Mouse (Mus musculus): ENCODE measurements around the gene Plxnb3.
"Not testable (repeated sequence)": the region's sequence is repeated elsewhere in the genome, so short reads cannot be mapped to it uniquely, and the experiment has no call there.

Gene Plxnb3

GRCm38 (mm10) chrX:73756334-73757140 is at the start of gene Plxnb3:
Gene Plxnb3, plus strand, starts transcription at chrX:73757090.
- DNase-seq (ENCODE audit: low spot score in 2 of 2), result peak in 1 of 2 experiments; percentile 27

GRCm38 (mm10) chrX:73715476-73716108 is 41.3 kb upstream of the Plxnb3 start:
- no peak for DNase-seq (ENCODE audit: low spot score in 2 of 2)

- DNase-seq (ENCODE audit: low spot score in 2 of 2), result peak; percentile 82 to 90
Measured at GRCm38 (mm10) chrX:73716109-73716661, 40.7 kb upstream of the Plxnb3 start, which contains the start of the genes Bcap31 and Abcd1. Gene Bcap31, minus strand, starts transcription at chrX:73716175. Gene Abcd1, plus strand, starts transcription at chrX:73716597.

- peak in 1 of 2 experiments; percentile 21 for DNase-seq (ENCODE audit: low spot score in 2 of 2)
Measured at GRCm38 (mm10) chrX:73716709-73717545, 40.0 kb upstream of the Plxnb3 start.

- peak in 1 of 2 experiments; percentile 6 for DNase-seq (ENCODE audit: low spot score in 2 of 2)
Measured at GRCm38 (mm10) chrX:73717667-73718066, 39.2 kb upstream of the Plxnb3 start.

- DNase-seq (ENCODE audit: low spot score in 2 of 2), result no peak
Measured at GRCm38 (mm10) chrX:73718271-73718670, 38.6 kb upstream of the Plxnb3 start.

- no peak for DNase-seq (ENCODE audit: low spot score in 2 of 2)
Measured at GRCm38 (mm10) chrX:73718686-73719362, 38.1 kb upstream of the Plxnb3 start.

GRCm38 (mm10) chrX:73730908-73731307 is 26.0 kb upstream of the Plxnb3 start:
- no peak for DNase-seq (ENCODE audit: low spot score in 2 of 2)

GRCm38 (mm10) chrX:73738155-73738554 is 18.7 kb upstream of the Plxnb3 start:
- DNase-seq (ENCODE audit: low spot score in 2 of 2), result no peak

GRCm38 (mm10) chrX:73739151-73739550 is 17.7 kb upstream of the Plxnb3 start:
- DNase-seq (ENCODE audit: low spot score in 2 of 2), result no peak

- DNase-seq (ENCODE audit: low spot score in 2 of 2), result not testable (repeated sequence)
Measured at GRCm38 (mm10) chrX:73739841-73740240, 17.0 kb upstream of the Plxnb3 start.

GRCm38 (mm10) chrX:73744774-73745481 is 12.0 kb upstream of the Plxnb3 start:
- DNase-seq (ENCODE audit: low spot score in 2 of 2), result no peak

- DNase-seq (ENCODE audit: low spot score in 2 of 2), result no peak
Measured at GRCm38 (mm10) chrX:73748977-73749376, 7.9 kb upstream of the Plxnb3 start.

- DNase-seq (ENCODE audit: low spot score in 2 of 2), result peak in 1 of 2 experiments; percentile 29
Measured at GRCm38 (mm10) chrX:73758611-73759290, 1.9 kb downstream of the Plxnb3 start.

- DNase-seq (ENCODE audit: low spot score in 2 of 2), result no peak
Measured at GRCm38 (mm10) chrX:73765311-73765710, 8.4 kb downstream of the Plxnb3 start.

- no peak for DNase-seq (ENCODE audit: low spot score in 2 of 2)
Measured at GRCm38 (mm10) chrX:73767267-73767666, 10.4 kb downstream of the Plxnb3 start.

- peak in 1 of 2 experiments; percentile 55 for DNase-seq (ENCODE audit: low spot score in 2 of 2)
Measured at GRCm38 (mm10) chrX:73774168-73774760, 17.4 kb downstream of the Plxnb3 start, which contains the start of gene Srpk3. Gene Srpk3, plus strand, starts transcription at chrX:73774405.

GRCm38 (mm10) chrX:73774802-73775483 is 18.1 kb downstream of the Plxnb3 start:
- no peak for DNase-seq (ENCODE audit: low spot score in 2 of 2)

GRCm38 (mm10) chrX:73782227-73782626 is 25.3 kb downstream of the Plxnb3 start:
- DNase-seq (ENCODE audit: low spot score in 2 of 2), result no peak
